Comparison of ENCODE assay signal across 10 mouse cellular contexts in the genomic region with DNA sequence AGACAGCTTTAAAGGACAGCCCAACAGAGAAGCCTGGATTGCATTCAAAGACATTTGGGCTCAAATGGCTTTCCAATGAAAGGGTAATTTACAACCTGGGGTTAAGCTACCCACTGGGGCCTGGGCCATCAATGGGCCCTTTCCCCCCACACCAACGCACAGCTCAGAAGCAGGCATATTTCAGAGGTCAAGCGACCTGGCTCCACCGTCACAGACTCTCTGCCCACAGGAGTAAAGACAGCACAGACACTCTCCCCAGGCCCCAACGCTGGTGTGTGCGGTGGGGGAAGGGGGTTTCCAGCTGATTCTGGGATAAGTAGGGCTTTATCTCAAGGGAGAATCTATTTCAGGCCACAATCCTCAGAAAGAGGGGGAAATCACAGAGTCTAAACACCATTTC. TPM values are rescaled to one million over a fixed set of nuclear protein-coding genes. Genes with fewer than 3 reads are reported as not detected.
DNase-seq lines count a peak whose midpoint lies in the region; ATAC-seq lines count a peak whose summit lies in the region.
"Had no signal": no experiment of that assay in that cellular context is flagged by ENCODE, and none has a peak within 500 bp of the region (broad histone marks: within the 10 kb centered on the region; RNA-seq: fewer than 3 reads in every experiment).

No protein-coding gene starts in this region.

- ATAC-seq in heart, embryonic 12.5 days (ENCODE audit: insufficient number of reproducible peaks, low FRiP score) = no peak
- no peak for ATAC-seq in hindbrain, embryonic 13.5 days (ENCODE audit: low FRiP score)

- H3K4me3 ChIP-seq in heart, embryonic 12.5 days = peak overlapping the region; percentile 71
- peak overlapping the region; percentile 24 for H3K4me3 ChIP-seq in brown adipose tissue, adult 24 weeks (ENCODE audit: insufficient read depth, low read depth, low read length)
- H3K4me3 ChIP-seq in hindbrain, embryonic 13.5 days = peak overlapping the region; percentile 95
- peak overlapping the region; percentile 95 for H3K4me3 ChIP-seq in midbrain, embryonic 10.5 days

- intact Hi-C loops in heart, postnatal 10 days (cut with DNase I) = no loop called here

- 23% methylated on average over 5 of the region's 5 CpGs for WGBS in heart, embryonic 12.5 days
- 4% methylated on average over 5 of the region's 5 CpGs for WGBS in hindbrain, embryonic 13.5 days
- WGBS in midbrain, embryonic 10.5 days = 4% methylated on average over 5 of the region's 5 CpGs

- H3K9ac ChIP-seq in heart, embryonic 12.5 days = peak overlapping the region; percentile 90
- peak overlapping the region; percentile 98 for H3K9ac ChIP-seq in hindbrain, embryonic 13.5 days

- no peaks in the 10 kb centered on the region for H3K36me3 ChIP-seq in heart, embryonic 12.5 days
- H3K36me3 ChIP-seq in hindbrain, embryonic 13.5 days = no peaks in the 10 kb centered on the region
- no peaks in the 10 kb centered on the region for H3K36me3 ChIP-seq in midbrain, embryonic 10.5 days

- no peak for DNase-seq in heart, postnatal 10 days
- no peak for DNase-seq in midbrain, embryonic 10.5 days (ENCODE audit: low spot score)
- DNase-seq in right cerebral cortex, postnatal 10 days (ENCODE audit: low spot score in 2 of 2) = no peak
- DNase-seq in left cerebral cortex, adult 18-20 months (ENCODE audit: low spot score in 2 of 2) = no peak
- no peak for DNase-seq in cerebellum, postnatal 10 days
- DNase-seq: adrenal gland, postnatal 14 days; gastrocnemius, postnatal 10 days had no signal

- peak overlapping the region; percentile 87 for H3K27ac ChIP-seq in heart, embryonic 12.5 days (ENCODE audit: poor library complexity, severe bottlenecking)
- H3K27ac ChIP-seq in brown adipose tissue, adult 24 weeks (replicated peaks; ENCODE audit: low read depth, low read length) = no peak overlapping the region; the same call in 1 of the 2 replicates
- peak overlapping the region; percentile 99 for H3K27ac ChIP-seq in hindbrain, embryonic 13.5 days
- H3K27ac ChIP-seq in midbrain, embryonic 10.5 days (replicated peaks) = peak overlapping the region; percentile 92

- no peaks in the 10 kb centered on the region for H3K27me3 ChIP-seq in heart, embryonic 12.5 days (replicated peaks)
- H3K27me3 ChIP-seq in hindbrain, embryonic 13.5 days = no peaks in the 10 kb centered on the region
- peaks cover 12% of the 10 kb centered on the region for H3K27me3 ChIP-seq in midbrain, embryonic 10.5 days (ENCODE audit: low read depth, poor library complexity, severe bottlenecking)

- H3K9me3 ChIP-seq in heart, embryonic 12.5 days (replicated peaks) = no peaks in the 10 kb centered on the region
- no peaks in the 10 kb centered on the region for H3K9me3 ChIP-seq in hindbrain, embryonic 13.5 days
- no peaks in the 10 kb centered on the region for H3K9me3 ChIP-seq in midbrain, embryonic 10.5 days (replicated peaks)

- H3K4me1 ChIP-seq in heart, embryonic 12.5 days (replicated peaks) = peaks cover 63% of the 10 kb centered on the region
- peaks cover 17% of the 10 kb centered on the region; the same call in 1 of the 2 replicates for H3K4me1 ChIP-seq in brown adipose tissue, adult 24 weeks (ENCODE audit: control insufficient read depth, insufficient read depth, insufficient read length, low read length)
- H3K4me1 ChIP-seq in hindbrain, embryonic 13.5 days (replicated peaks) = peaks cover 61% of the 10 kb centered on the region
- H3K4me1 ChIP-seq in midbrain, embryonic 10.5 days = peaks cover 76% of the 10 kb centered on the region

- peak overlapping the region; percentile 98 for H3K4me2 ChIP-seq in heart, embryonic 12.5 days
- H3K4me2 ChIP-seq in hindbrain, embryonic 13.5 days = peak overlapping the region; percentile 95

RNA-seq across cellular contexts. Expression of a gene that starts 49.9 kb away (rescaled TPM):
- polyA plus RNA-seq in heart, embryonic 12.5 days (2016; fragmentation: Nextera tagmentation; extraction: Ambion mirVana) = not detected in 2 replicates
- total RNA-seq in heart, postnatal 10 days (2021) = not detected
- not detected in 2 replicates for polyA plus RNA-seq in brown adipose tissue, adult 24 weeks (2012; ENCODE audit: insufficient read depth, insufficient read length, missing spikeins)
- polyA plus RNA-seq in hindbrain, embryonic 13.5 days (2015; fragmentation: Nextera tagmentation; extraction: Ambion mirVana) = not detected in 2 replicates
- not detected in 2 replicates for polyA plus RNA-seq in midbrain, embryonic 10.5 days (2016; fragmentation: Nextera tagmentation; extraction: Ambion mirVana)
- 1 to 10 TPM in 1 of 2 experiments, not detected in 1; 1.3 TPM for total RNA-seq in left cerebral cortex, adult 18-20 months (2021)
- total RNA-seq: adrenal gland, postnatal 14 days; gastrocnemius, postnatal 10 days had no signal

Comparison
In these comparisons a context has a peak if more than half of its experiments do, and no peak if none do; other contexts are left out.
1. H3K4me3 ChIP-seq: peak in every context shown above with its lines; median percentile 95 in hindbrain, embryonic 13.5 days; 95 in midbrain, embryonic 10.5 days; 71 in heart, embryonic 12.5 days; 24 in brown adipose tissue, adult 24 weeks.